Mouse (Mus musculus) G1E (cell line): Measurements from ENCODE around the gene Stoml3.

Source experiments
- CTCF ChIP-seq: IDR thresholded peaks from 2 replicates; pipeline ENCODE4 v1.5.1; 2012; ENCODE audit warnings: low read depth, low read length, inconsistent platforms, mixed read lengths
- GATA1 ChIP-seq: IDR thresholded peaks from 2 replicates; pipeline ENCODE4 v1.6.1; 2012; ENCODE audit warnings: borderline replicate concordance, low read length, inconsistent platforms, mixed read lengths
- GATA2 ChIP-seq: IDR thresholded peaks from 2 replicates; pipeline ENCODE4 v1.6.1; 2012; ENCODE audit warnings: low read depth, low read length, inconsistent platforms, borderline replicate concordance
- POLR2AphosphoS5 ChIP-seq: IDR thresholded peaks from 2 replicates; pipeline ENCODE4 v1.6.1; 2012; ENCODE audit warnings: low read depth, low read length, inconsistent platforms; ENCODE audit not compliant: insufficient replicate concordance
- TAL1 ChIP-seq: conservative IDR thresholded peaks from 2 replicates; pipeline ENCODE4 v1.6.1; 2012; ENCODE audit warnings: low read depth, low read length, inconsistent platforms, mixed read lengths

GRCm38 (mm10) chr3:53555031-53555952 lies 66.8 kb downstream of the Stoml3 start:
- TF ChIP-seq CTCF (no peak), GATA1 (no peak), TAL1 (no peak), POLR2AphosphoS5 (no peak), GATA2 (no peak)
